Mouse (Mus musculus) CH12.LX (cell line): Measurements from ENCODE around the gene Pax4. TPM values are rescaled to one million over a fixed set of nuclear protein-coding genes. Genes with fewer than 3 reads are reported as not detected.

Source experiments
- DNase-seq: peaks from one replicate; pipeline ENCODE4 v3.0.0-alpha.2; 2013; ENCODE audit errors: extremely low read depth
- H3K27ac ChIP-seq: 2 replicates; pipeline ENCODE4 v1.5.1; 2012; ENCODE audit warnings: low read depth, mild to moderate bottlenecking, control low read depth, moderate library complexity; ENCODE audit not compliant: insufficient read depth
- H3K27me3 ChIP-seq: replicated peaks from 2 replicates; pipeline ENCODE3; 2012; ENCODE audit warnings: inconsistent platforms
- H3K36me3 ChIP-seq, 2 experiments: replicated peaks in 1 of 2; 2 replicates each; pipeline versions ENCODE3 to v1.6.1; 2012; ENCODE audit warnings: inconsistent platforms in 1 of 2, low read length in 1 of 2, mild to moderate bottlenecking in 1 of 2, mixed read lengths in 1 of 2, moderate library complexity in 1 of 2; ENCODE audit not compliant: control insufficient read depth in 1 of 2, insufficient read depth in 1 of 2
- H3K4me1 ChIP-seq, 2 experiments: 2 replicates each; pipeline ENCODE4 v1.6.1; 2012; ENCODE audit warnings: inconsistent platforms in 1 of 2, moderate library complexity in 1 of 2; ENCODE audit not compliant: insufficient read depth in 2 of 2, control insufficient read depth in 1 of 2
- H3K4me2 ChIP-seq: 2 replicates; pipeline ENCODE4 v1.6.1; 2012; ENCODE audit warnings: low read depth, mild to moderate bottlenecking, control low read depth; ENCODE audit not compliant: poor library complexity, insufficient read depth, severe bottlenecking
- H3K4me3 ChIP-seq, 3 experiments: fragments of 150-350 bp in 1 of 3; sonication (generic) in 1 of 3; replicated peaks in 1 of 3; 2 replicates each; pipeline versions ENCODE3 to v1.5.1; 2011 to 2012; ENCODE audit warnings: low read depth in 2 of 3, low read length in 2 of 3, mild to moderate bottlenecking in 2 of 3, moderate library complexity in 2 of 3, control low read depth in 1 of 3, improper control_type of control experiment in 1 of 3, inconsistent platforms in 1 of 3, mixed read lengths in 1 of 3; ENCODE audit not compliant: poor library complexity in 1 of 3
- H3K79me2 ChIP-seq: replicated peaks from 2 replicates; pipeline ENCODE4 v1.6.1; 2012; ENCODE audit warnings: mild to moderate bottlenecking, moderate library complexity; ENCODE audit not compliant: control insufficient read depth, poor library complexity, insufficient read depth, severe bottlenecking; ENCODE audit errors: extremely low read depth
- H3K9ac ChIP-seq: 2 replicates; pipeline ENCODE4 v1.6.1; 2012; ENCODE audit warnings: low read depth, mild to moderate bottlenecking, control low read depth, moderate library complexity; ENCODE audit not compliant: insufficient read depth
- H3K9me3 ChIP-seq: replicated peaks from 2 replicates; pipeline ENCODE3; 2012; ENCODE audit warnings: low read length, inconsistent platforms, mixed read lengths
- EP300 ChIP-seq: IDR thresholded peaks from 2 replicates; pipeline ENCODE4 v1.6.1; 2011; ENCODE audit warnings: low read length, improper control_type of control experiment
- ETS1 ChIP-seq: conservative IDR thresholded peaks from 2 replicates; pipeline ENCODE4 v1.6.1; 2012; ENCODE audit warnings: low read depth, mild to moderate bottlenecking, inconsistent platforms, low read length, improper control_type of control experiment, moderate library complexity
- IRF4 ChIP-seq: IDR thresholded peaks from 2 replicates; pipeline ENCODE4 v1.6.1; 2014; ENCODE audit warnings: low read depth, mild to moderate bottlenecking, inconsistent platforms, low read length, improper control_type of control experiment
- JUND ChIP-seq: conservative IDR thresholded peaks from 2 replicates; pipeline ENCODE4 v1.6.1; 2011; ENCODE audit warnings: low read depth, low read length, improper control_type of control experiment
- MAFK ChIP-seq: IDR thresholded peaks from 2 replicates; pipeline ENCODE4 v1.6.1; 2011; ENCODE audit warnings: low read length, improper control_type of control experiment; ENCODE audit not compliant: insufficient replicate concordance
- MAX ChIP-seq: IDR thresholded peaks from 2 replicates; pipeline ENCODE4 v1.6.1; 2011; ENCODE audit warnings: low read length, improper control_type of control experiment
- POLR2A ChIP-seq: IDR thresholded peaks from 2 replicates; pipeline ENCODE4 v1.6.1; 2011; ENCODE audit warnings: low read depth, mild to moderate bottlenecking, improper control_type of control experiment, low read length
- POLR2AphosphoS2 ChIP-seq: IDR thresholded peaks from 2 replicates; pipeline ENCODE4 v1.6.1; 2011; ENCODE audit warnings: low read depth, low read length, improper control_type of control experiment
- RCOR1 ChIP-seq: conservative IDR thresholded peaks from 2 replicates; pipeline ENCODE4 v1.6.1; 2012; ENCODE audit warnings: low read depth, mild to moderate bottlenecking, inconsistent platforms, low read length, improper control_type of control experiment
- ZMIZ1 ChIP-seq: IDR thresholded peaks from 2 replicates; pipeline ENCODE4 v1.6.1; 2012; ENCODE audit warnings: low read depth, mild to moderate bottlenecking, inconsistent platforms, low read length, improper control_type of control experiment
- dilution Hi-C: fragments of 300-500 bp; cut with MboI; formaldehyde crosslinking; loops from 2 replicates; pipeline ENCODE4 v1.14.3; 2020; ENCODE audit warnings: low sequenced_read_pairs; ENCODE audit not compliant: extremely low pct_unique_long_range_greater_than_20kb, extremely low pct_ligation_motif_present
- in situ Hi-C: fragments of 300-500 bp; cut with MboI; formaldehyde crosslinking; loops from 3 replicates; pipeline ENCODE4 v1.14.3; 2019; ENCODE audit warnings: low sequenced_read_pairs, low pct_ligation_motif_present, low pct_unique_long_range_greater_than_20kb, mixed read lengths
- polyA plus RNA-seq: library from polyadenylated mRNA; unstranded; fragments of >175 nt; gene quantifications from 2 replicates; pipeline ENCODE4 v1.2.1, GENCODE M21; 2012; ENCODE audit warnings: low read depth; ENCODE audit not compliant: insufficient read length
- total RNA-seq, 2 experiments: library from RNA; depleted of rRNA; stranded (reverse); fragments of 300-350 nt in 1 of 2; fragments of >200 nt in 1 of 2; gene quantifications; 2 replicates each; pipeline ENCODE4 v1.2.3; 2012 to 2014

Gene Pax4
- total and polyA plus RNA-seq, 3 experiments: not detected

GRCm38 (mm10) chr6:28447937-28448336, 1.2 kb downstream of the Pax4 start:
- Histone ChIP-seq H3K27ac (no peak overlapping the region), H3K79me2 (no peaks in the 10 kb centered on the region), H3K9me3 (no peaks in the 10 kb centered on the region), H3K9ac (no peak overlapping the region), H3K4me1 (no peaks in the 10 kb centered on the region), H3K4me3 (no peak overlapping the region), H3K27me3 (peaks cover 38% of the 10 kb centered on the region), H3K4me2 (no peak overlapping the region), H3K36me3 (no peaks in the 10 kb centered on the region)
- in situ Hi-C loops (no loop called here), dilution Hi-C loops (no loop called here)
- TF ChIP-seq POLR2A: no peak
- no peak for DNase-seq

GRCm38 (mm10) chr6:28431538-28431855, 17.7 kb downstream of the Pax4 start:
- in situ Hi-C loops (no loop called here), dilution Hi-C loops (no loop called here)
- TF ChIP-seq MAX (no peak), JUND (no peak), ETS1 (no peak), ZMIZ1 (no peak)
- Histone ChIP-seq H3K4me1 (peaks cover 0 to 7% of the 10 kb centered on the region in 2 experiments; a peak in 2 of 4 replicates), H3K27me3 (no peaks in the 10 kb centered on the region), H3K9ac (no peak overlapping the region), H3K79me2 (no peaks in the 10 kb centered on the region), H3K4me3 (no peak overlapping the region), H3K36me3 (peaks cover 5 to 17% of the 10 kb centered on the region in 2 experiments), H3K4me2 (0 out of 2 replicates have a peak overlapping the region, but pooled peaks have one; percentile 35), H3K9me3 (no peaks in the 10 kb centered on the region), H3K27ac (no peak overlapping the region)
- DNase-seq: no peak

DNA sequence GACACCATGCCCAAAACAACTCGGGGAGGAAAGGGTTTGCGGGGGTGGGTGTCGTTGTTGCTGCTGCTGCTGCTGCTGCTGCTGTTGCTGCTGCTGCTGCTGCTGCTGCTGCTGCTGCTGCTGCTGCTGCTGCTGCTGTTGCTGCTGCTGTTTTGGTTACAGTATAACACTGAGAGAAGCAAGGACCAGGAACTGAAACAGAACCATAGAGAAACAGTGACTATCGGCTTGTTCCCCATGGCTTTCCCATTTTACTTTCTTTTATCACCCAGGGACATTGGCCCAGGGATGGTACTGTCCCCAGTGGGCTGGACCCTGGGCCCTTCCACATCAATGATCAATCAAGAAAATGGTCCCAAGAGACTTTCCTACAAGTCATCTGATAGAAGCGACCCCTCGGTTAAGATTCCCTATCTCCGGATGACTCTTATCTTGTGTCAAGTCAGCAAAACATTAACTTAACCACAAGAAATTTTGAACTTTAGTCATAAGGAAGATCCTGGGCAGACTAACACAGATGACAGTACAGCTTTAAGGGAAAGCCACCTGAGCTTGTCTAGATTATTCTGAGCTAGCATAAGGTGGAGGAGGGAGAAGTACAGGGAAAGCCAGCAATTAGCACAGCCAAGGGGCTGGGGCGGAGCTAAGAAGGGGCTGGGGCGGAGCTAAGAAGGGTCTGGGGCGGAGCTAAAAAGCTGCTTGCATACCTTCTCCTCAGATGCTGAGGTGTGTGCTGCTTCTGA, 18.2 kb downstream of the Pax4 start:
- H3K79me2 ChIP-seq: no peaks in the 10 kb centered on the region
- H3K4me2 ChIP-seq: peak overlapping the region; percentile 35; the same call in 1 of the 2 replicates
- H3K27me3 ChIP-seq: no peaks in the 10 kb centered on the region
- H3K36me3 ChIP-seq: peaks cover 8 to 23% of the 10 kb centered on the region in 2 experiments
- dilution Hi-C loops: no loop called here
- TF ChIP-seq MAFK (peak; percentile 81), IRF4 (0 out of 2 replicates have a peak, but pooled peaks have one; percentile 12), POLR2AphosphoS2 (no peak), ZMIZ1 (no peak), RCOR1 (no peak), EP300 (peak; percentile 23; the same call in 1 of the 2 replicates)
- TF ChIP-seq, all 38 proteins: peak for 3
- in situ Hi-C loops: no loop called here
- no peak for DNase-seq
- Histone ChIP-seq H3K27ac (no peak overlapping the region), H3K4me3 (no peak overlapping the region), H3K4me1 (peaks cover 0 to 7% of the 10 kb centered on the region in 2 experiments; a peak in 2 of 4 replicates), H3K9ac (no peak overlapping the region), H3K9me3 (no peaks in the 10 kb centered on the region)
